15 mouse cellular contexts compared by ENCODE assay signal in genomic region chr8:13650541-13651191, GRCm38 (mm10). TPM values are rescaled to one million over a fixed set of nuclear protein-coding genes. Genes with fewer than 3 reads are reported as not detected.
A peak's percentile ranks its signal among the peaks of the same experiment; 100 is the strongest.
DNase-seq lines count a peak whose midpoint lies in the region; ATAC-seq and TF ChIP-seq lines count a peak whose summit lies in the region.
"Had no signal": no experiment of that assay in that cellular context is flagged by ENCODE, and none has a peak within 500 bp of the region (broad histone marks: within the 10 kb centered on the region; RNA-seq: fewer than 3 reads in every experiment).

No protein-coding gene starts in this region.

- H3K4me3 ChIP-seq in heart, embryonic 13.5 days = no peak overlapping the region
- no peak overlapping the region for H3K4me3 ChIP-seq in lung, embryonic 15.5 days
- no peak overlapping the region for H3K4me3 ChIP-seq in MEL (ENCODE audit: control insufficient read depth in 1 of 2, insufficient read depth in 1 of 2, low read depth in 2 of 2, low read length in 2 of 2)
- no peak overlapping the region for H3K4me3 ChIP-seq in thymus, adult 2 months (ENCODE audit: control insufficient read depth, insufficient read depth, low read length)
- H3K4me3 ChIP-seq: forebrain, embryonic 13.5 days; hindbrain, embryonic 10.5 days had no signal

- H3K9ac ChIP-seq in heart, embryonic 13.5 days = no peak overlapping the region; the same call in 1 of the 2 replicates
- no peak overlapping the region for H3K9ac ChIP-seq in lung, embryonic 15.5 days
- H3K9ac ChIP-seq in MEL (ENCODE audit: control insufficient read depth, low read depth, low read length, poor library complexity, severe bottlenecking) = no peak overlapping the region
- H3K9ac ChIP-seq: forebrain, embryonic 13.5 days had no signal

- no peaks in the 10 kb centered on the region for H3K9me3 ChIP-seq in heart, embryonic 13.5 days
- H3K9me3 ChIP-seq in lung, embryonic 15.5 days = no peaks in the 10 kb centered on the region
- no peaks in the 10 kb centered on the region for H3K9me3 ChIP-seq in MEL (replicated peaks; ENCODE audit: insufficient read depth, low read length)
- H3K9me3 ChIP-seq: forebrain, embryonic 13.5 days; hindbrain, embryonic 10.5 days had no signal

- intact Hi-C loops in heart, postnatal 36 days (cut with DNase I) = loop anchor here (2.0 kb wide), 1 partner anchor 24 kb away; no protein-coding TSS in a partner anchor

- peaks cover 2% of the 10 kb centered on the region; the same call in 1 of the 2 replicates for H3K79me2 ChIP-seq in MEL (ENCODE audit: control insufficient read depth, insufficient read depth, low read length, poor library complexity)

- no peak for TF ChIP-seq POLR2A in MEL (IDR thresholded peaks at IDR 0.05; ENCODE audit: control insufficient read depth in 1 of 2, insufficient read depth in 1 of 2, low read depth in 1 of 2, low read length in 2 of 2, poor library complexity in 1 of 2)
- no peak for TF ChIP-seq POLR2A in thymus, adult 2 months (IDR thresholded peaks at IDR 0.05; ENCODE audit: control insufficient read depth, extremely low read depth, insufficient read depth, low read length, poor library complexity)

- H3K4me1 ChIP-seq in heart, embryonic 13.5 days = peaks cover 77% of the 10 kb centered on the region
- H3K4me1 ChIP-seq in lung, embryonic 15.5 days = peaks cover 49% of the 10 kb centered on the region
- peaks cover 2 to 16% of the 10 kb centered on the region in 2 experiments; a peak in 2 of 4 replicates for H3K4me1 ChIP-seq in MEL (ENCODE audit: control insufficient read depth in 1 of 2, insufficient read depth in 2 of 2, low read length in 2 of 2)
- peaks cover 16% of the 10 kb centered on the region for H3K4me1 ChIP-seq in thymus, adult 2 months (replicated peaks; ENCODE audit: control insufficient read depth, insufficient read depth, low read length)

- WGBS in heart, embryonic 13.5 days = 81% methylated on average over 11 of the region's 11 CpGs
- WGBS in lung, embryonic 15.5 days = 82% methylated on average over 11 of the region's 11 CpGs
- 92% methylated on average over 11 of the region's 11 CpGs for WGBS in thymus, adult 2 months

- H3K4me2 ChIP-seq in heart, embryonic 13.5 days = no peak overlapping the region
- no peak overlapping the region for H3K4me2 ChIP-seq in lung, embryonic 15.5 days
- H3K4me2 ChIP-seq: forebrain, embryonic 13.5 days had no signal

- ATAC-seq in heart, embryonic 13.5 days (ENCODE audit: extremely low read depth, insufficient number of reproducible peaks, low FRiP score, low TSS enrichment) = no peak
- ATAC-seq in lung, embryonic 15.5 days (ENCODE audit: borderline replicate concordance, extremely low read depth, low FRiP score, low TSS enrichment) = no peak
- ATAC-seq: forebrain, embryonic 13.5 days had no signal

- peak overlapping the region; percentile 85 for H3K27ac ChIP-seq in heart, embryonic 13.5 days (replicated peaks)
- peak overlapping the region; percentile 26 for H3K27ac ChIP-seq in lung, embryonic 15.5 days
- H3K27ac ChIP-seq in MEL (ENCODE audit: control insufficient read depth, low read depth, low read length) = no peak overlapping the region
- H3K27ac ChIP-seq in thymus, adult 2 months (ENCODE audit: control insufficient read depth, insufficient read depth, low read length) = no peak overlapping the region

- no peak for TF ChIP-seq RAD21 in MEL (IDR thresholded peaks at IDR 0.05; ENCODE audit: low read depth, low read length)

- DNase-seq in heart, postnatal 36 days = no peak
- no peak for DNase-seq in lung, postnatal 4 days
- DNase-seq in MEL (ENCODE audit: low read depth, low spot score) = peak; percentile 23
- DNase-seq in fibroblast of lung, adult 2 months (ENCODE audit: low read depth) = peak; percentile 26
- DNase-seq in thymus, adult 2 months = no peak
- DNase-seq: cerebellum, adult 8-10 months; heart, adult 18-20 months; right cerebral cortex, postnatal 4 days had no signal

- no peaks in the 10 kb centered on the region for H3K27me3 ChIP-seq in heart, embryonic 13.5 days (replicated peaks)
- H3K27me3 ChIP-seq in lung, embryonic 15.5 days = no peaks in the 10 kb centered on the region
- no peaks in the 10 kb centered on the region for H3K27me3 ChIP-seq in MEL (ENCODE audit: control insufficient read depth in 1 of 2, insufficient read depth in 2 of 2, low read length in 2 of 2)
- no peaks in the 10 kb centered on the region for H3K27me3 ChIP-seq in thymus, adult 2 months (ENCODE audit: control insufficient read depth, insufficient read depth, low read length)
- H3K27me3 ChIP-seq: forebrain, embryonic 13.5 days had no signal

- no peak for TF ChIP-seq CTCF in MEL (IDR thresholded peaks at IDR 0.05 in 2 of 3, conservative IDR thresholded peaks at IDR 0.05 in 1 of 3; ENCODE audit: control insufficient read depth in 1 of 3, insufficient read depth in 1 of 3, low read depth in 2 of 3, low read length in 3 of 3, poor library complexity in 1 of 3, severe bottlenecking in 1 of 3)
- TF ChIP-seq CTCF in thymus, adult 2 months (IDR thresholded peaks at IDR 0.05; ENCODE audit: borderline replicate concordance, control insufficient read depth, extremely low read depth, insufficient read depth, low read length, poor library complexity) = no peak

- TF ChIP-seq EP300 in MEL (IDR thresholded peaks at IDR 0.05; ENCODE audit: low read depth in 1 of 2, low read length in 2 of 2) = no peak

- H3K36me3 ChIP-seq in heart, embryonic 13.5 days = no peaks in the 10 kb centered on the region
- no peaks in the 10 kb centered on the region for H3K36me3 ChIP-seq in lung, embryonic 15.5 days
- peaks cover 0 to 7% of the 10 kb centered on the region in 2 experiments; a peak in 2 of 4 replicates for H3K36me3 ChIP-seq in MEL (ENCODE audit: control insufficient read depth in 1 of 2, insufficient read depth in 2 of 2, low read length in 2 of 2)
- no peaks in the 10 kb centered on the region for H3K36me3 ChIP-seq in thymus, adult 2 months (ENCODE audit: control insufficient read depth, insufficient read depth, low read length)
- H3K36me3 ChIP-seq: hindbrain, embryonic 10.5 days had no signal

TF ChIP-seq in MEL, 35 proteins besides CTCF, POLR2A, EP300 and RAD21:
- TF ChIP-seq UBTF (IDR thresholded peaks at IDR 0.05; ENCODE audit: borderline replicate concordance, insufficient read depth, low read depth, low read length) (no peak), BHLHE40 (IDR thresholded peaks at IDR 0.05; ENCODE audit: borderline replicate concordance, low read depth, low read length) (no peak), MXI1 (IDR thresholded peaks at IDR 0.05; ENCODE audit: low read depth, low read length) (no peak), ZC3H11A (IDR thresholded peaks at IDR 0.05; ENCODE audit: low read depth, low read length) (no peak), ZKSCAN1 (IDR thresholded peaks at IDR 0.05; ENCODE audit: low read depth, low read length) (no peak), E2F4 (IDR thresholded peaks at IDR 0.05; ENCODE audit: borderline replicate concordance, low read depth, low read length) (no peak), USF1 (IDR thresholded peaks at IDR 0.05; ENCODE audit: low read depth, low read length) (no peak), ZNF384 (IDR thresholded peaks at IDR 0.05; ENCODE audit: low read depth, low read length) (no peak), SIN3A (IDR thresholded peaks at IDR 0.05; ENCODE audit: low read length) (no peak), MEF2A (IDR thresholded peaks at IDR 0.05; ENCODE audit: extremely low read depth, insufficient replicate concordance, low read depth, low read length, poor library complexity, severe bottlenecking) (no peak), SMC3 (IDR thresholded peaks at IDR 0.05; ENCODE audit: low read depth, low read length) (no peak), MAFK (IDR thresholded peaks at IDR 0.05; ENCODE audit: borderline replicate concordance, low read depth, low read length) (no peak)

RNA-seq across cellular contexts. Expression of gene Rasa3, which starts 26.7 kb away (rescaled TPM):
- polyA plus RNA-seq in heart, embryonic 13.5 days (2015; fragmentation: Nextera tagmentation; extraction: Ambion mirVana) = 23.4 and 24.4 TPM in 2 replicates
- 10 to 100 TPM; 18.0 to 21.1 TPM for total RNA-seq in heart, postnatal 36 days (2021)
- polyA plus RNA-seq in lung, embryonic 15.5 days (2015; fragmentation: Nextera tagmentation; extraction: Ambion mirVana) = 42.8 and 45.6 TPM in 2 replicates
- 18.3 and 22.4 TPM in 2 replicates for total RNA-seq in MEL (2012; rRNA removed)
- polyA plus RNA-seq in MEL (2012; ENCODE audit: insufficient read depth in 1 of 2, insufficient read length in 2 of 2, low read depth in 1 of 2, low replicate concordance in 2 of 2, missing spikeins in 1 of 2) = 10 to 100 TPM in 1 of 2 experiments, not detected in 1; 28.0 TPM
- polyA plus RNA-seq in thymus, adult 2 months (2012; rRNA removed) = 52.7 and 57.5 TPM in 2 replicates

RNA-seq across cellular contexts. Expression of gene Cfap97d2, which starts 55.0 kb away (rescaled TPM):
- polyA plus RNA-seq in heart, embryonic 13.5 days (2015; fragmentation: Nextera tagmentation; extraction: Ambion mirVana) = not detected in 2 replicates
- not detected for total RNA-seq in heart, postnatal 36 days (2021)
- polyA plus RNA-seq in lung, embryonic 15.5 days (2015; fragmentation: Nextera tagmentation; extraction: Ambion mirVana) = 0.17 and 0.24 TPM in 2 replicates
- not detected in 2 replicates for total RNA-seq in MEL (2012; rRNA removed)
- not detected for polyA plus RNA-seq in MEL (2012; ENCODE audit: insufficient read depth in 1 of 2, insufficient read length in 2 of 2, low read depth in 1 of 2, low replicate concordance in 2 of 2, missing spikeins in 1 of 2)
- not detected in 2 replicates for polyA plus RNA-seq in thymus, adult 2 months (2012; rRNA removed)
- total RNA-seq: megakaryocyte-erythroid progenitor cell, adult 5-6 weeks had no signal
- polyA plus RNA-seq: intestine, embryonic 14.5 days; thymus, postnatal 0 days had no signal

Comparison
In these comparisons a context has a peak if more than half of its experiments do, and no peak if none do; other contexts are left out.
1. H3K27ac ChIP-seq: peak in heart, embryonic 13.5 days (single experiment) and lung, embryonic 15.5 days (single experiment); none in MEL (single experiment) and thymus, adult 2 months (single experiment).
2. DNase-seq: peak in MEL (single experiment) and fibroblast of lung, adult 2 months (single experiment); none in heart, postnatal 36 days (0 of 2), lung, postnatal 4 days (0 of 2) and thymus, adult 2 months (single experiment).